Mouse (Mus musculus) lung, adult 2 months (tissue): ENCODE data around the gene Cd47.

Experiments
- CTCF ChIP-seq: fragments of 200-500 bp; IDR thresholded peaks from 2 replicates; pipeline ENCODE4 v1.5.1; 2011; ENCODE audit warnings: mild to moderate bottlenecking, low read length, control low read depth; ENCODE audit not compliant: insufficient read depth
- POLR2A ChIP-seq: fragments of 200-500 bp; IDR thresholded peaks from 2 replicates; pipeline ENCODE4 v1.6.1; 2011; ENCODE audit warnings: low read depth, mild to moderate bottlenecking, control low read depth, low read length, borderline replicate concordance; ENCODE audit errors: extremely low read depth

- TF ChIP-seq CTCF (no peak), POLR2A (no peak)
Measured at GRCm38 (mm10) chr16:49787714-49788113, 12.6 kb upstream of the Cd47 start.
